Mouse (Mus musculus): ENCODE results near the gene Tagln3. TPM values are rescaled to one million over a fixed set of nuclear protein-coding genes. Genes with fewer than 3 reads are reported as not detected.

The Tagln3 gene
- polyA plus RNA-seq, 1 experiment from 2014 or later = 94.9 TPM

DNA sequence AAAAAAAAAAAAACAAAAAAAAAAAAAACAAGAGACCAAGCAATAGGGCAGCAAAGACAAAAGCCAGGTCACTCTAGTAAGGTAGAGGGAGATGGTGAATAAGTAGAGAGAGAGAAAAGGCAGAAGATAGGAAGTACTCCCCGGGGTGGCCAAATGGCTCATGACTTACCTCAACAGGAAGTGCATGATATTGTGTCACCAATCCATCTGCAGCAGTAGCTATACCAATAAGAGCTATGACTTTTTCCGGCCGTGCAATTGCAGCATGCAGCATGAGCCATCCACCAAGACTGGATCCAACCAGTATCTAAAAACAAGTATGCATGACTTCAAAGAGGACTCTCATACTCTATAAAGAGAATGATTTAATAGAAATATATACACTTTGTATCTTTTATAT, 12.3 kb upstream of the Tagln3 start:
- WGBS = 94% methylated on average over 3 of the region's 3 CpGs
- DNase-seq (ENCODE audit: low spot score) = no peak
- ATAC-seq (replicated peaks; ENCODE audit: insufficient number of reproducible peaks, low FRiP score, low TSS enrichment, low read depth) = no peak
- H3K4me2 ChIP-seq (ENCODE audit: low read depth, low read length) = no peak overlapping the region
- no peaks in the 10 kb centered on the region; the same call in 1 of the 2 replicates for H3K36me3 ChIP-seq (replicated peaks; ENCODE audit: control insufficient read depth, insufficient read depth, low read depth, low read length)
- H3K4me3 ChIP-seq (ENCODE audit: low read depth, low read length) = no peak overlapping the region
- H3K9me3 ChIP-seq (replicated peaks; ENCODE audit: control insufficient read depth, low read length) = no peaks in the 10 kb centered on the region
- H3K27ac ChIP-seq (replicated peaks; ENCODE audit: low read depth, low read length) = no peak overlapping the region
- no peak overlapping the region for H3K9ac ChIP-seq (replicated peaks; ENCODE audit: low read length)
- no peaks in the 10 kb centered on the region for H3K27me3 ChIP-seq (ENCODE audit: control insufficient read depth, insufficient read depth, low read length)
- no peaks in the 10 kb centered on the region for H3K4me1 ChIP-seq (ENCODE audit: control insufficient read depth, insufficient read depth, low read length)

DNA sequence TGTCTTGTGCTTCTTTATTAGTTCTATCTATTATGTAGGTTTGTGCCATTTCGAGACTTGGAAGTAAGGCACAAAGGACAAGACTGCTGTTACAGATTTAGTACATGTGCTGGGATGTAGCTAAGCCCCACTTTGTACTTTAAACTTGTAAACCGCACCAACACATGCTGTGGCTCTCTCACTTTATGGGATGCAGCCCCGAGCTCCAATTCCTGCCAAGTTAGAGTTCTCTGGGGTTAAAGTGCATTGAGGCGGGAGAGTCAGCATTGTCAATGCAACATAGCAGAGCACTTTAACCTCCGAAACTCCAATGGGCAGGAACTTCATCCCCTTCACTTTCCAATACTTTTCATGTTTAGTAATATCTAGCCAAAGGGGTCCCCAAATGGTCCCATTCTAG, 4.8 kb upstream of the Tagln3 start:
- WGBS = 92% methylated on average over 5 of the region's 5 CpGs
- ATAC-seq (replicated peaks; ENCODE audit: insufficient number of reproducible peaks, low FRiP score, low TSS enrichment, low read depth) (no peak), DNase-seq (ENCODE audit: low spot score) (no peak)
- no peaks in the 10 kb centered on the region for H3K9me3 ChIP-seq (replicated peaks; ENCODE audit: control insufficient read depth, low read length)
- H3K27ac ChIP-seq (replicated peaks; ENCODE audit: low read depth, low read length) = no peak overlapping the region
- H3K4me3 ChIP-seq (ENCODE audit: low read depth, low read length) = no peak overlapping the region
- no peak overlapping the region for H3K4me2 ChIP-seq (ENCODE audit: low read depth, low read length)
- H3K4me1 ChIP-seq (ENCODE audit: control insufficient read depth, insufficient read depth, low read length) = no peaks in the 10 kb centered on the region
- H3K36me3 ChIP-seq (replicated peaks; ENCODE audit: control insufficient read depth, insufficient read depth, low read depth, low read length) = no peaks in the 10 kb centered on the region; the same call in 1 of the 2 replicates
- no peak overlapping the region for H3K9ac ChIP-seq (replicated peaks; ENCODE audit: low read length)
- no peaks in the 10 kb centered on the region for H3K27me3 ChIP-seq (ENCODE audit: control insufficient read depth, insufficient read depth, low read length)

- Histone ChIP-seq H3K4me1 (ENCODE audit: control insufficient read depth, insufficient read depth, low read length) (no peaks in the 10 kb centered on the region), H3K36me3 (replicated peaks; ENCODE audit: control insufficient read depth, insufficient read depth, low read depth, low read length) (no peaks in the 10 kb centered on the region), H3K27ac (replicated peaks; ENCODE audit: low read depth, low read length) (peak overlapping the region; percentile 73; the same call in 1 of the 2 replicates), H3K9ac (replicated peaks; ENCODE audit: low read length) (peak overlapping the region; percentile 85), H3K4me3 (ENCODE audit: low read depth, low read length) (peak overlapping the region; percentile 61), H3K4me2 (ENCODE audit: low read depth, low read length) (peak overlapping the region; percentile 89), H3K27me3 (ENCODE audit: control insufficient read depth, insufficient read depth, low read length) (no peaks in the 10 kb centered on the region), H3K9me3 (replicated peaks; ENCODE audit: control insufficient read depth, low read length) (no peaks in the 10 kb centered on the region)
- 1% methylated on average over 10 of the region's 10 CpGs for WGBS
- DNase-seq (ENCODE audit: low spot score) (peak; percentile 60), ATAC-seq (replicated peaks; ENCODE audit: insufficient number of reproducible peaks, low FRiP score, low TSS enrichment, low read depth) (peak; percentile 82)
Observed at GRCm38 (mm10) chr16:45724742-45725102, 314 bp upstream of the Tagln3 start.

- H3K4me2 ChIP-seq (ENCODE audit: low read depth, low read length) = peak overlapping the region; percentile 89
- WGBS = 54% methylated on average over 6 of the region's 6 CpGs
- ATAC-seq (replicated peaks; ENCODE audit: insufficient number of reproducible peaks, low FRiP score, low TSS enrichment, low read depth) = peak; percentile 19; the same call in 1 of the 2 replicates
- H3K36me3 ChIP-seq (replicated peaks; ENCODE audit: control insufficient read depth, insufficient read depth, low read depth, low read length) = no peaks in the 10 kb centered on the region
- DNase-seq (ENCODE audit: low spot score) = peak; percentile 43
- peak overlapping the region; percentile 73 for H3K27ac ChIP-seq (replicated peaks; ENCODE audit: low read depth, low read length)
- no peaks in the 10 kb centered on the region for H3K4me1 ChIP-seq (ENCODE audit: control insufficient read depth, insufficient read depth, low read length)
- H3K9me3 ChIP-seq (replicated peaks; ENCODE audit: control insufficient read depth, low read length) = no peaks in the 10 kb centered on the region
- no peaks in the 10 kb centered on the region for H3K27me3 ChIP-seq (ENCODE audit: control insufficient read depth, insufficient read depth, low read length)
- peak overlapping the region; percentile 85 for H3K9ac ChIP-seq (replicated peaks; ENCODE audit: low read length)
- H3K4me3 ChIP-seq (ENCODE audit: low read depth, low read length) = peak overlapping the region; percentile 61
Observed at GRCm38 (mm10) chr16:45723172-45723901, 1.1 kb downstream of the Tagln3 start.

- Histone ChIP-seq H3K27ac (replicated peaks; ENCODE audit: low read depth, low read length) (no peak overlapping the region), H3K4me1 (ENCODE audit: control insufficient read depth, insufficient read depth, low read length) (no peaks in the 10 kb centered on the region), H3K27me3 (ENCODE audit: control insufficient read depth, insufficient read depth, low read length) (no peaks in the 10 kb centered on the region), H3K9ac (replicated peaks; ENCODE audit: low read length) (peak overlapping the region; percentile 85; the same call in 1 of the 2 replicates), H3K36me3 (replicated peaks; ENCODE audit: control insufficient read depth, insufficient read depth, low read depth, low read length) (no peaks in the 10 kb centered on the region), H3K4me2 (ENCODE audit: low read depth, low read length) (peak overlapping the region; percentile 89; the same call in 1 of the 2 replicates), H3K4me3 (ENCODE audit: low read depth, low read length) (peak overlapping the region; percentile 61; the same call in 1 of the 2 replicates), H3K9me3 (replicated peaks; ENCODE audit: control insufficient read depth, low read length) (no peaks in the 10 kb centered on the region)
- ATAC-seq (replicated peaks; ENCODE audit: insufficient number of reproducible peaks, low FRiP score, low TSS enrichment, low read depth) (no peak), DNase-seq (ENCODE audit: low spot score) (no peak)
- 67% methylated on average over 3 of the region's 3 CpGs for WGBS
Observed at GRCm38 (mm10) chr16:45722460-45722951, 1.9 kb downstream of the Tagln3 start.

DNA sequence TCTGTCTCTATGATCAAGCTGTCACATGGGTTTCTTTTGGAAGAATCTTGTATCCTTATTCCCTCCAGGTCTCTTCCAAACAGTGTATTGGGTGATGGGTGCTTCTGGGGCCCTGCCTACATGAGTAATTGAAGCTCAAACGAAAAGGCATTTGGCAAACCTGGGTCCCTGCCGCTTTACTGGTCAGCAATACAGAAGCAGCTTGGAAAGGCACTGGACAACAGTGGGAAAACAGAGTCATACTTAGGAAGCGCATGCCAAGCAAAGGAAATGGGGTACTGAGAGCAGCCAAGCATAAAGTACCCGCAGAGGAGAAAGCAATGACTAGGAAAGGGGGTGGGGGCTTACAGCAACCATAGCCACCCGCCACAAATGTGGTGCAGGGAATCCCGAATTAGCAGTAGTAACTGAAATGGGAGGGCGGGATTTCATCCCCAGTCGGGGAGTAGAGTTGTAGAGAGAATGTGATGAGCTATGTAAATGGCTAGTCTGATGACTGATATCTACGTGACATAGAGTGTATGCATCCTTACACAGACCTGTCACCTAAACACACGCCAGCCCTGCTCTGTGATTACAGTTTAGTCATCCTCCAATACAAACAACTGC, 4.3 kb downstream of the Tagln3 start:
- H3K4me3 ChIP-seq (ENCODE audit: low read depth, low read length) = no peak overlapping the region
- WGBS = 86% methylated on average over 10 of the region's 10 CpGs
- DNase-seq (ENCODE audit: low spot score) (no peak), ATAC-seq (replicated peaks; ENCODE audit: insufficient number of reproducible peaks, low FRiP score, low TSS enrichment, low read depth) (no peak)
- H3K9me3 ChIP-seq (replicated peaks; ENCODE audit: control insufficient read depth, low read length) = no peaks in the 10 kb centered on the region
- H3K9ac ChIP-seq (replicated peaks; ENCODE audit: low read length) = no peak overlapping the region
- H3K36me3 ChIP-seq (replicated peaks; ENCODE audit: control insufficient read depth, insufficient read depth, low read depth, low read length) = no peaks in the 10 kb centered on the region
- H3K4me1 ChIP-seq (ENCODE audit: control insufficient read depth, insufficient read depth, low read length) = no peaks in the 10 kb centered on the region
- no peak overlapping the region for H3K27ac ChIP-seq (replicated peaks; ENCODE audit: low read depth, low read length)
- H3K4me2 ChIP-seq (ENCODE audit: low read depth, low read length) = no peak overlapping the region
- no peaks in the 10 kb centered on the region for H3K27me3 ChIP-seq (ENCODE audit: control insufficient read depth, insufficient read depth, low read length)

DNA sequence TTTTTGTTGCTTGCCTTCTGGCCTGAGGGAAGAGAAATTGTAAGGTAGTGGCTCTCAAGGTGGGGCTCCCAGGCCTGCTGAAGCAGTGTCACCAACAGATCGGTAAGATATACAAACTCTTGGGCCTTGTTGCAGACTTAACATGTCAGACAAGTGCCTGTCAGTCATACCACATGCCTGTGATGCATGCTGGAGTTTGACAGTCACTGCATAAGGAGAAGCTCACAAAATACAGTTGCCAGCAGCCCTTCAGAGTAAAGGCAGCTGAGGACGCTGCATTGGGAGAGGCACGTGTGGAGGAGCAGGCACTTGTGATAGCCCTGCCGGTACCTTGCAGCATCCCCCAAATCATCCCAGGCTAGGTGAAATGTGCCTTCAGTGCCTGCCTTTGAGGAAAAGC, 6.1 kb downstream of the Tagln3 start:
- Histone ChIP-seq H3K9ac (replicated peaks; ENCODE audit: low read length) (no peak overlapping the region), H3K4me2 (ENCODE audit: low read depth, low read length) (no peak overlapping the region), H3K4me1 (ENCODE audit: control insufficient read depth, insufficient read depth, low read length) (no peaks in the 10 kb centered on the region), H3K27ac (replicated peaks; ENCODE audit: low read depth, low read length) (no peak overlapping the region), H3K4me3 (ENCODE audit: low read depth, low read length) (no peak overlapping the region), H3K36me3 (replicated peaks; ENCODE audit: control insufficient read depth, insufficient read depth, low read depth, low read length) (no peaks in the 10 kb centered on the region), H3K9me3 (replicated peaks; ENCODE audit: control insufficient read depth, low read length) (no peaks in the 10 kb centered on the region), H3K27me3 (ENCODE audit: control insufficient read depth, insufficient read depth, low read length) (no peaks in the 10 kb centered on the region)
- ATAC-seq (replicated peaks; ENCODE audit: insufficient number of reproducible peaks, low FRiP score, low TSS enrichment, low read depth) = no peak
- no peak for DNase-seq (ENCODE audit: low spot score)
- 91% methylated on average over 4 of the region's 4 CpGs for WGBS

DNA sequence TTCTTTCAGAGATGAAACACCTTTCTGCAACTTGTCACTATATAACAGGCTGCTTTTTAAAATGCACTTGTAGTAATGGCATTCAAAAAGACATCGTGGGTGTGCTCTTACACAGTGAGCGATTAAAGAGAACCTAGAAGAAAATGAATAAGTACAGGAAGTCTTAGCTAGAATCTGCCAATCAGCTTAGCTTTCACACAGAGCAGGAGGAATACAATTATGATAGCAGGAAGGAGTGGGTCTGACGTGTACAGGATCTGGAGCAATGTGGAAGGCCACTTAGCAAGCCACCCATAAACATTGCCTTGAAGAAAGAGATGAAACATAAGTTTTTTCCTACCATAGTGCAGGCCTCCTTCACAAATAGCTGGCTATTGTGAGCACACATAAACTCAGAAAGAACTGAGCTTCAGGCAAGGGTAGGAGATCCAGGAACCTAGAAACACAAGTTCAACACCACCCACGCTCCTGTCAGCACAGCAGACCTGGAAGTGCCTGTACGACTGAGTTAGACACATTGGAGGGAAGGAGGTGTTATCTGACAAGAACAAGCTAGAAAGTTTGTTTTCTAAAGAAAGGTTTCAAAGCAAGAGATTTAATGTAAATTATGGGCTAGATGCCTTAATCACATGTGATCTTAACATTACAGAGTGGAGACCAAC, 9.8 kb downstream of the Tagln3 start:
- Histone ChIP-seq H3K27ac (replicated peaks; ENCODE audit: low read depth, low read length) (no peak overlapping the region), H3K9ac (replicated peaks; ENCODE audit: low read length) (no peak overlapping the region), H3K27me3 (ENCODE audit: control insufficient read depth, insufficient read depth, low read length) (no peaks in the 10 kb centered on the region), H3K4me2 (ENCODE audit: low read depth, low read length) (no peak overlapping the region), H3K4me3 (ENCODE audit: low read depth, low read length) (no peak overlapping the region), H3K36me3 (replicated peaks; ENCODE audit: control insufficient read depth, insufficient read depth, low read depth, low read length) (no peaks in the 10 kb centered on the region), H3K9me3 (replicated peaks; ENCODE audit: control insufficient read depth, low read length) (no peaks in the 10 kb centered on the region), H3K4me1 (ENCODE audit: control insufficient read depth, insufficient read depth, low read length) (no peaks in the 10 kb centered on the region)
- WGBS = 84% methylated on average over 5 of the region's 5 CpGs
- no peak for ATAC-seq (replicated peaks; ENCODE audit: insufficient number of reproducible peaks, low FRiP score, low TSS enrichment, low read depth)
- no peak for DNase-seq (ENCODE audit: low spot score)

Data from embryonic facial prominence, embryonic 11.5 days (tissue).